Mouse (Mus musculus) CH12.LX (cell line): ENCODE data around the gene Glp2r. TPM values are rescaled to one million over a fixed set of nuclear protein-coding genes. Genes with fewer than 3 reads are reported as not detected.

Source experiments
- DNase-seq: peaks from one replicate; pipeline ENCODE4 v3.0.0-alpha.2; 2013; ENCODE audit errors: extremely low read depth
- H3K27ac ChIP-seq: 2 replicates; pipeline ENCODE4 v1.5.1; 2012; ENCODE audit warnings: low read depth, mild to moderate bottlenecking, control low read depth, moderate library complexity; ENCODE audit not compliant: insufficient read depth
- H3K27me3 ChIP-seq: replicated peaks from 2 replicates; pipeline ENCODE3; 2012; ENCODE audit warnings: inconsistent platforms
- H3K36me3 ChIP-seq, 2 experiments: replicated peaks in 1 of 2; 2 replicates each; pipeline versions ENCODE3 to v1.6.1; 2012; ENCODE audit warnings: inconsistent platforms in 1 of 2, low read length in 1 of 2, mild to moderate bottlenecking in 1 of 2, mixed read lengths in 1 of 2, moderate library complexity in 1 of 2; ENCODE audit not compliant: control insufficient read depth in 1 of 2, insufficient read depth in 1 of 2
- H3K4me1 ChIP-seq, 2 experiments: 2 replicates each; pipeline ENCODE4 v1.6.1; 2012; ENCODE audit warnings: inconsistent platforms in 1 of 2, moderate library complexity in 1 of 2; ENCODE audit not compliant: insufficient read depth in 2 of 2, control insufficient read depth in 1 of 2
- H3K4me2 ChIP-seq: 2 replicates; pipeline ENCODE4 v1.6.1; 2012; ENCODE audit warnings: low read depth, mild to moderate bottlenecking, control low read depth; ENCODE audit not compliant: poor library complexity, insufficient read depth, severe bottlenecking
- H3K4me3 ChIP-seq, 3 experiments: fragments of 150-350 bp in 1 of 3; sonication (generic) in 1 of 3; replicated peaks in 1 of 3; 2 replicates each; pipeline versions ENCODE3 to v1.5.1; 2011 to 2012; ENCODE audit warnings: low read depth in 2 of 3, low read length in 2 of 3, mild to moderate bottlenecking in 2 of 3, moderate library complexity in 2 of 3, control low read depth in 1 of 3, improper control_type of control experiment in 1 of 3, inconsistent platforms in 1 of 3, mixed read lengths in 1 of 3; ENCODE audit not compliant: poor library complexity in 1 of 3
- H3K79me2 ChIP-seq: replicated peaks from 2 replicates; pipeline ENCODE4 v1.6.1; 2012; ENCODE audit warnings: mild to moderate bottlenecking, moderate library complexity; ENCODE audit not compliant: control insufficient read depth, poor library complexity, insufficient read depth, severe bottlenecking; ENCODE audit errors: extremely low read depth
- H3K9ac ChIP-seq: 2 replicates; pipeline ENCODE4 v1.6.1; 2012; ENCODE audit warnings: low read depth, mild to moderate bottlenecking, control low read depth, moderate library complexity; ENCODE audit not compliant: insufficient read depth
- H3K9me3 ChIP-seq: replicated peaks from 2 replicates; pipeline ENCODE3; 2012; ENCODE audit warnings: low read length, inconsistent platforms, mixed read lengths
- BHLHE40 ChIP-seq: IDR thresholded peaks from 2 replicates; pipeline ENCODE4 v1.6.1; 2011; ENCODE audit warnings: mild to moderate bottlenecking, low read depth, low read length, improper control_type of control experiment
- CHD2 ChIP-seq: IDR thresholded peaks from 2 replicates; pipeline ENCODE4 v1.6.1; 2011; ENCODE audit warnings: low read length, improper control_type of control experiment
- CTCF ChIP-seq, 2 experiments: IDR thresholded peaks in 1 of 2; conservative IDR thresholded peaks in 1 of 2; 2 replicates each; pipeline ENCODE4 v1.5.1; 2011 to 2012; ENCODE audit warnings: low read depth in 2 of 2, low read length in 2 of 2, improper control_type of control experiment in 1 of 2, inconsistent platforms in 1 of 2, mild to moderate bottlenecking in 1 of 2, moderate library complexity in 1 of 2
- E2F4 ChIP-seq: IDR thresholded peaks from 2 replicates; pipeline ENCODE4 v1.6.1; 2011; ENCODE audit warnings: low read depth, low read length, improper control_type of control experiment; ENCODE audit not compliant: insufficient replicate concordance
- ELF1 ChIP-seq: IDR thresholded peaks from 2 replicates; pipeline ENCODE4 v1.6.1; 2014; ENCODE audit warnings: low read depth, mild to moderate bottlenecking, inconsistent platforms, low read length, improper control_type of control experiment
- EP300 ChIP-seq: IDR thresholded peaks from 2 replicates; pipeline ENCODE4 v1.6.1; 2011; ENCODE audit warnings: low read length, improper control_type of control experiment
- ETS1 ChIP-seq: conservative IDR thresholded peaks from 2 replicates; pipeline ENCODE4 v1.6.1; 2012; ENCODE audit warnings: low read depth, mild to moderate bottlenecking, inconsistent platforms, low read length, improper control_type of control experiment, moderate library complexity
- GABPA ChIP-seq: IDR thresholded peaks from 2 replicates; pipeline ENCODE4 v1.6.1; 2012; ENCODE audit warnings: low read depth, low read length, improper control_type of control experiment, inconsistent platforms; ENCODE audit not compliant: insufficient replicate concordance
- IRF4 ChIP-seq: IDR thresholded peaks from 2 replicates; pipeline ENCODE4 v1.6.1; 2014; ENCODE audit warnings: low read depth, mild to moderate bottlenecking, inconsistent platforms, low read length, improper control_type of control experiment
- JUN ChIP-seq: IDR thresholded peaks from 2 replicates; pipeline ENCODE4 v1.6.1; 2011; ENCODE audit warnings: low read depth, mild to moderate bottlenecking, low read length, improper control_type of control experiment, moderate library complexity; ENCODE audit not compliant: insufficient read depth
- MAFK ChIP-seq: IDR thresholded peaks from 2 replicates; pipeline ENCODE4 v1.6.1; 2011; ENCODE audit warnings: low read length, improper control_type of control experiment; ENCODE audit not compliant: insufficient replicate concordance
- MAX ChIP-seq: IDR thresholded peaks from 2 replicates; pipeline ENCODE4 v1.6.1; 2011; ENCODE audit warnings: low read length, improper control_type of control experiment
- MAZ ChIP-seq: IDR thresholded peaks from 2 replicates; pipeline ENCODE4 v1.6.1; 2012; ENCODE audit warnings: low read depth, mild to moderate bottlenecking, inconsistent platforms, low read length, improper control_type of control experiment, moderate library complexity
- MEF2A ChIP-seq: IDR thresholded peaks from 2 replicates; pipeline ENCODE4 v1.6.1; 2014; ENCODE audit warnings: low read depth, mild to moderate bottlenecking, inconsistent platforms, low read length, improper control_type of control experiment, borderline replicate concordance
- MXI1 ChIP-seq: IDR thresholded peaks from 2 replicates; pipeline ENCODE4 v1.6.1; 2011; ENCODE audit warnings: mild to moderate bottlenecking, low read depth, low read length, improper control_type of control experiment
- MYC ChIP-seq: IDR thresholded peaks from 2 replicates; pipeline ENCODE4 v1.6.1; 2011; ENCODE audit warnings: low read depth, mild to moderate bottlenecking, improper control_type of control experiment, low read length
- NELFE ChIP-seq: IDR thresholded peaks from 2 replicates; pipeline ENCODE4 v1.6.1; 2011; ENCODE audit warnings: low read depth, low read length, improper control_type of control experiment
- NRF1 ChIP-seq: IDR thresholded peaks from 2 replicates; pipeline ENCODE4 v1.6.1; 2014; ENCODE audit warnings: low read depth, mild to moderate bottlenecking, inconsistent platforms, low read length, improper control_type of control experiment, moderate library complexity
- PAX5 ChIP-seq: IDR thresholded peaks from 2 replicates; pipeline ENCODE4 v1.6.1; 2012; ENCODE audit warnings: low read length, inconsistent platforms, mixed read lengths
- POLR2A ChIP-seq: IDR thresholded peaks from 2 replicates; pipeline ENCODE4 v1.6.1; 2011; ENCODE audit warnings: low read depth, mild to moderate bottlenecking, improper control_type of control experiment, low read length
- RAD21 ChIP-seq: IDR thresholded peaks from 2 replicates; pipeline ENCODE4 v1.6.1; 2011; ENCODE audit warnings: low read depth, mild to moderate bottlenecking, low read length, improper control_type of control experiment, moderate library complexity
- RCOR1 ChIP-seq: conservative IDR thresholded peaks from 2 replicates; pipeline ENCODE4 v1.6.1; 2012; ENCODE audit warnings: low read depth, mild to moderate bottlenecking, inconsistent platforms, low read length, improper control_type of control experiment
- SIN3A ChIP-seq: IDR thresholded peaks from 2 replicates; pipeline ENCODE4 v1.6.1; 2012; ENCODE audit warnings: low read length, improper control_type of control experiment, inconsistent platforms
- SMC3 ChIP-seq: IDR thresholded peaks from 2 replicates; pipeline ENCODE4 v1.6.1; 2011; ENCODE audit warnings: low read depth, low read length, improper control_type of control experiment
- TBP ChIP-seq: conservative IDR thresholded peaks from 2 replicates; pipeline ENCODE4 v1.6.1; 2011; ENCODE audit warnings: low read depth, low read length, improper control_type of control experiment
- USF1 ChIP-seq: IDR thresholded peaks from 2 replicates; pipeline ENCODE4 v1.6.1; 2014; ENCODE audit warnings: low read depth, mild to moderate bottlenecking, inconsistent platforms, low read length, improper control_type of control experiment
- USF2 ChIP-seq: conservative IDR thresholded peaks from 2 replicates; pipeline ENCODE4 v1.6.1; 2011; ENCODE audit warnings: low read depth, low read length, improper control_type of control experiment
- ZC3H11A ChIP-seq: IDR thresholded peaks from 2 replicates; pipeline ENCODE4 v1.6.1; 2012; ENCODE audit warnings: low read depth, mild to moderate bottlenecking, inconsistent platforms, low read length, improper control_type of control experiment
- ZKSCAN1 ChIP-seq: IDR thresholded peaks from 2 replicates; pipeline ENCODE4 v1.6.1; 2012; ENCODE audit warnings: low read depth, inconsistent platforms, low read length, improper control_type of control experiment, borderline replicate concordance
- ZNF384 ChIP-seq: IDR thresholded peaks from 2 replicates; pipeline ENCODE4 v1.6.1; 2012; ENCODE audit warnings: low read depth, low read length, improper control_type of control experiment, inconsistent platforms
- dilution Hi-C: fragments of 300-500 bp; cut with MboI; formaldehyde crosslinking; loops from 2 replicates; pipeline ENCODE4 v1.14.3; 2020; ENCODE audit warnings: low sequenced_read_pairs; ENCODE audit not compliant: extremely low pct_unique_long_range_greater_than_20kb, extremely low pct_ligation_motif_present
- in situ Hi-C: fragments of 300-500 bp; cut with MboI; formaldehyde crosslinking; loops from 3 replicates; pipeline ENCODE4 v1.14.3; 2019; ENCODE audit warnings: low sequenced_read_pairs, low pct_ligation_motif_present, low pct_unique_long_range_greater_than_20kb, mixed read lengths
- polyA plus RNA-seq: library from polyadenylated mRNA; unstranded; fragments of >175 nt; gene quantifications from 2 replicates; pipeline ENCODE4 v1.2.1, GENCODE M21; 2012; ENCODE audit warnings: low read depth; ENCODE audit not compliant: insufficient read length
- total RNA-seq, 2 experiments: library from RNA; depleted of rRNA; stranded (reverse); fragments of 300-350 nt in 1 of 2; fragments of >200 nt in 1 of 2; gene quantifications; 2 replicates each; pipeline ENCODE4 v1.2.3; 2012 to 2014

Gene Glp2r
- total and polyA plus RNA-seq, 3 experiments = 0.04 to 0.09 (median 0.07) TPM

- H3K79me2 ChIP-seq = no peaks in the 10 kb centered on the region
- no peaks in the 10 kb centered on the region for H3K27me3 ChIP-seq
- H3K4me1 ChIP-seq = peaks cover 0 to 10% of the 10 kb centered on the region in 2 experiments; a peak in 2 of 4 replicates
- no peak overlapping the region for H3K4me2 ChIP-seq
- DNase-seq = no peak
- H3K4me3 ChIP-seq = no peak overlapping the region
- dilution Hi-C loops = no loop called here
- in situ Hi-C loops = no loop called here
- no peak overlapping the region for H3K9ac ChIP-seq
- H3K9me3 ChIP-seq = no peaks in the 10 kb centered on the region
- H3K27ac ChIP-seq = no peak overlapping the region
- TF ChIP-seq MAZ (no peak), MXI1 (no peak), IRF4 (no peak), MAX (no peak), PAX5 (no peak), GABPA (no peak), CTCF (conservative IDR thresholded peaks at IDR 0.05 in 1 of 2, IDR thresholded peaks at IDR 0.05 in 1 of 2; ENCODE audit: low read depth in 2 of 2, low read length in 2 of 2) (no peak), MAFK (no peak), SMC3 (no peak), CHD2 (no peak), ZC3H11A (no peak), USF2 (no peak), ETS1 (no peak), NELFE (no peak), POLR2A (no peak), ELF1 (no peak), USF1 (no peak), MEF2A (no peak), JUN (no peak), TBP (no peak)
- H3K36me3 ChIP-seq = peaks cover 0 to 71% of the 10 kb centered on the region in 2 experiments
These were observed 98.8 kb downstream of the Glp2r start for GRCm38 (mm10) chr11:67672140-67672539.

GRCm38 (mm10) chr11:67670031-67670430 lies 100.9 kb downstream of the Glp2r start:
- H3K27me3 ChIP-seq = no peaks in the 10 kb centered on the region
- DNase-seq = no peak
- dilution Hi-C loops = no loop called here

More at GRCm38 (mm10) chr11:67670031-67670430, 100.9 kb downstream of the Glp2r start:
- no peak overlapping the region for H3K4me3 ChIP-seq
- no peaks in the 10 kb centered on the region for H3K9me3 ChIP-seq
- no peak for TF ChIP-seq RAD21
- TF ChIP-seq ZKSCAN1 = no peak
- no peak for TF ChIP-seq CTCF (conservative IDR thresholded peaks at IDR 0.05 in 1 of 2, IDR thresholded peaks at IDR 0.05 in 1 of 2; ENCODE audit: low read depth in 2 of 2, low read length in 2 of 2)
- TF ChIP-seq MYC = no peak
- no peak for TF ChIP-seq MXI1
- TF ChIP-seq SIN3A = no peak
- no peak for TF ChIP-seq POLR2A
- no peak for TF ChIP-seq BHLHE40
- TF ChIP-seq E2F4 = no peak
- no peak for TF ChIP-seq IRF4
- TF ChIP-seq ZNF384 = no peak
- TF ChIP-seq RCOR1 = no peak
- no peak for TF ChIP-seq NRF1
- no peak for TF ChIP-seq EP300
- TF ChIP-seq PAX5 = no peak
- no peak for TF ChIP-seq ETS1
- TF ChIP-seq USF1 = no peak
- no peaks in the 10 kb centered on the region for H3K79me2 ChIP-seq
- H3K27ac ChIP-seq = no peak overlapping the region
- H3K36me3 ChIP-seq = peaks cover 0 to 78% of the 10 kb centered on the region in 2 experiments
- H3K4me1 ChIP-seq = no peaks in the 10 kb centered on the region
- in situ Hi-C loops = no loop called here
- no peak overlapping the region for H3K9ac ChIP-seq
- no peak overlapping the region for H3K4me2 ChIP-seq
